Mouse (Mus musculus): Measurements from ENCODE around the gene Mpp1.

Gene Mpp1

GRCm38 (mm10) chrX:75083982-75084773, 46.6 kb downstream of the Mpp1 start:
- peak; percentile 29 for DNase-seq

DNA sequence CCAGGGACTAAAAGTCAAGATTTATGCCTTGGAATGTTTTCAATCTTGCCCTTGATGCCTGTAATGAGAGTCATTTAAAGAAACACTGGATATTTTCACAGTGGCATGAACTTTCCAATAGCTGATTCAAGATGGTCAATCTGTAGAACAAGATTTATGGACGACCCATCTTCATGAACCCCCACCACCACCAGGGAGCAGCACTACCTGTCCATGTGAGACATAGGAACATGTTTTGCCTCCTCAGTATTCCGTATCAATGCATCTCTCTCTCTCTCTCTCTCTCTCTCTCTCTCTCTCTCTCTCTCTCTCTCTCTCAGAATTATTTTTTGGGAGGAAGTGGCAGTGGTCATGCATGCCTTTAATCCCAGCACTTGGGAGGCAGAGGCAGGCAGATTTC, 48.5 kb downstream of the Mpp1 start:
- peak; percentile 53 for DNase-seq
